Comparison of ENCODE assay signal across 10 mouse cellular contexts in genomic region chrX:12950928-12951660, GRCm38 (mm10).
DNase-seq lines count a peak whose midpoint lies in the region; ATAC-seq and TF ChIP-seq lines count a peak whose summit lies in the region.
"Had no signal": no experiment of that assay in that cellular context is flagged by ENCODE, and none has a peak within 500 bp of the region (broad histone marks: within the 10 kb centered on the region; RNA-seq: fewer than 3 reads in every experiment).

No protein-coding gene starts in this region.

- no peaks in the 10 kb centered on the region for H3K36me3 ChIP-seq in lung, embryonic 14.5 days (ENCODE audit: insufficient read depth)
- H3K36me3 ChIP-seq in forebrain, embryonic 16.5 days (ENCODE audit: control insufficient read depth, insufficient read depth) = no peaks in the 10 kb centered on the region
- H3K36me3 ChIP-seq: hindbrain, embryonic 13.5 days had no signal

- H3K9me3 ChIP-seq in lung, embryonic 14.5 days (ENCODE audit: low read depth, low read length) = no peaks in the 10 kb centered on the region
- no peaks in the 10 kb centered on the region for H3K9me3 ChIP-seq in forebrain, embryonic 16.5 days (ENCODE audit: control insufficient read depth, low read length)
- H3K9me3 ChIP-seq: hindbrain, embryonic 13.5 days had no signal

- no peak overlapping the region for H3K4me2 ChIP-seq in lung, embryonic 14.5 days
- no peak overlapping the region for H3K4me2 ChIP-seq in forebrain, embryonic 16.5 days (ENCODE audit: low read length)
- H3K4me2 ChIP-seq: hindbrain, embryonic 13.5 days had no signal

- DNase-seq in lung, embryonic 14.5 days = peak; percentile 49
- DNase-seq in lung, postnatal 14 days = no peak
- peak; percentile 20 for DNase-seq in brain, embryonic 14.5 days (ENCODE audit: low read depth)
- DNase-seq in kidney, postnatal 10 days = peak; percentile 50
- DNase-seq in skeletal muscle tissue, adult 2 months (ENCODE audit: low read depth, low spot score) = peak; percentile 89

- WGBS in lung, embryonic 14.5 days = 51% methylated on average over 7 of the region's 7 CpGs
- 69% methylated on average over 5 of the region's 7 CpGs for WGBS in forebrain, embryonic 16.5 days

- H3K27ac ChIP-seq in lung, embryonic 14.5 days (ENCODE audit: low read depth) = no peak overlapping the region
- H3K27ac ChIP-seq in forebrain, embryonic 16.5 days (ENCODE audit: low read length) = no peak overlapping the region
- H3K27ac ChIP-seq: hindbrain, embryonic 13.5 days had no signal

- H3K27me3 ChIP-seq in lung, embryonic 14.5 days (ENCODE audit: insufficient read depth, low read length) = no peaks in the 10 kb centered on the region
- H3K27me3 ChIP-seq in forebrain, embryonic 16.5 days (replicated peaks; ENCODE audit: control insufficient read depth, insufficient read depth, low read length) = no peaks in the 10 kb centered on the region
- H3K27me3 ChIP-seq: hindbrain, embryonic 13.5 days; Patski had no signal

- H3K4me3 ChIP-seq in lung, embryonic 14.5 days (ENCODE audit: low read depth, low read length) = no peak overlapping the region
- no peak overlapping the region for H3K4me3 ChIP-seq in forebrain, embryonic 16.5 days (replicated peaks; ENCODE audit: low read length)
- H3K4me3 ChIP-seq: hindbrain, embryonic 13.5 days had no signal

- ATAC-seq in lung, embryonic 14.5 days (ENCODE audit: insufficient read depth) = peak; percentile 35; the same call in 1 of the 2 replicates
- ATAC-seq in megakaryocyte-erythroid progenitor cell, adult 5-6 weeks (replicated peaks; ENCODE audit: low FRiP score, low TSS enrichment, poor library complexity, severe bottlenecking) = no peak
- ATAC-seq in megakaryocyte, adult 5-6 weeks (ENCODE audit: poor library complexity, severe bottlenecking) = no peak
- ATAC-seq in forebrain, embryonic 16.5 days = no peak
- ATAC-seq: Patski had no signal

- no peak for TF ChIP-seq POLR2A in brain, embryonic 14.5 days (IDR thresholded peaks at IDR 0.05; ENCODE audit: borderline replicate concordance, extremely low read depth, insufficient read depth, insufficient read length, poor library complexity, severe bottlenecking)

- TF ChIP-seq CTCF in lung, embryonic 14.5 days (IDR thresholded peaks at IDR 0.05; ENCODE audit: low read depth) = no peak
- no peak for TF ChIP-seq CTCF in brain, embryonic 14.5 days (IDR thresholded peaks at IDR 0.05; ENCODE audit: borderline replicate concordance, extremely low read depth, insufficient read depth, insufficient read length)

- H3K4me1 ChIP-seq in lung, embryonic 14.5 days (ENCODE audit: insufficient read depth) = no peaks in the 10 kb centered on the region
- no peaks in the 10 kb centered on the region for H3K4me1 ChIP-seq in forebrain, embryonic 16.5 days (replicated peaks; ENCODE audit: control insufficient read depth, insufficient read depth, low read length)
- H3K4me1 ChIP-seq: hindbrain, embryonic 13.5 days had no signal

- no peak overlapping the region for H3K9ac ChIP-seq in lung, embryonic 14.5 days
- no peak overlapping the region for H3K9ac ChIP-seq in forebrain, embryonic 16.5 days (replicated peaks; ENCODE audit: low read depth, low read length)
- H3K9ac ChIP-seq: hindbrain, embryonic 13.5 days had no signal
